Mouse (Mus musculus) mammary gland, adult 2 months (tissue): ENCODE data around the gene Gm13287. TPM values are rescaled to one million over a fixed set of nuclear protein-coding genes. Genes with fewer than 3 reads are reported as not detected.

Experiments used
- polyA plus RNA-seq: library from polyadenylated mRNA; depleted of rRNA; stranded (reverse); fragments of >200 nt; gene quantifications from 2 replicates; pipeline ENCODE4 v1.2.3, GENCODE M21; 2012; ENCODE audit warnings: low replicate concordance; rRNA removed

Gm13287 gene
- polyA plus RNA-seq, 1 experiment: not detected

Other genes starting within 250 kb of the Gm13287 start
- gene Ifna15, start 245.0 kb upstream of the Gm13287 start, polyA plus RNA-seq: not detected in 2 replicates
- not detected in 2 replicates for gene Ifna14, start 231.5 kb upstream of the Gm13287 start, polyA plus RNA-seq
- not detected in 2 replicates for gene Ifna9, start 210.9 kb upstream of the Gm13287 start, polyA plus RNA-seq
- gene Ifna12, start 199.9 kb upstream of the Gm13287 start, polyA plus RNA-seq: not detected in 2 replicates
- gene C87499, start 168.8 kb upstream of the Gm13287 start, polyA plus RNA-seq: not detected in 2 replicates
- not detected in 2 replicates for gene Ifna13, start 158.8 kb upstream of the Gm13287 start, polyA plus RNA-seq
- gene Ifna16, start 126.3 kb upstream of the Gm13287 start, polyA plus RNA-seq: not detected in 2 replicates
- not detected in 2 replicates for gene Ifna2, start 119.3 kb upstream of the Gm13287 start, polyA plus RNA-seq
- not detected in 2 replicates for gene Ifnab, start 111.9 kb upstream of the Gm13287 start, polyA plus RNA-seq
- 0.43 TPM in 1 of 2 replicates, not detected in the other for gene Gm26566, start 81.4 kb upstream of the Gm13287 start, polyA plus RNA-seq
- gene Klhl9, start 80.8 kb upstream of the Gm13287 start, polyA plus RNA-seq: 16.8 and 23.2 TPM in 2 replicates
- not detected in 2 replicates for gene Gm13271, start 48.4 kb upstream of the Gm13287 start, polyA plus RNA-seq
- 0.17 and 0.27 TPM in 2 replicates for gene Gm13283, start 43.1 kb upstream of the Gm13287 start, polyA plus RNA-seq
- gene Gm13290, start 29.4 kb upstream of the Gm13287 start, polyA plus RNA-seq: not detected in 2 replicates
- gene Gm13289, start 26.3 kb upstream of the Gm13287 start, polyA plus RNA-seq: not detected in 2 replicates
- not detected in 2 replicates for gene Gm13272, start 23.4 kb upstream of the Gm13287 start, polyA plus RNA-seq
- 0.07 TPM in 1 of 2 replicates, not detected in the other for gene Ifnz, start 21.1 kb upstream of the Gm13287 start, polyA plus RNA-seq
- gene Gm13276, start 17.5 kb upstream of the Gm13287 start, polyA plus RNA-seq: not detected in 2 replicates
- not detected in 2 replicates for gene Gm13277, start 14.6 kb upstream of the Gm13287 start, polyA plus RNA-seq
- not detected in 2 replicates for gene Gm13278, start 11.7 kb upstream of the Gm13287 start, polyA plus RNA-seq
- gene Gm13275, start 8.8 kb upstream of the Gm13287 start, polyA plus RNA-seq: not detected in 2 replicates
- not detected in 2 replicates for gene Gm13279, start 5.9 kb upstream of the Gm13287 start, polyA plus RNA-seq
- gene Gm13285, start 3.6 kb upstream of the Gm13287 start, polyA plus RNA-seq: not detected in 2 replicates
- gene Gm13288, start 2.3 kb downstream of the Gm13287 start, polyA plus RNA-seq: not detected in 2 replicates
- not detected in 2 replicates for gene Ifna7, start 13.0 kb downstream of the Gm13287 start, polyA plus RNA-seq
- not detected in 2 replicates for gene Ifna11, start 16.7 kb downstream of the Gm13287 start, polyA plus RNA-seq
- gene Ifna6, start 24.2 kb downstream of the Gm13287 start, polyA plus RNA-seq: not detected in 2 replicates
- not detected in 2 replicates for gene Ifna5, start 32.3 kb downstream of the Gm13287 start, polyA plus RNA-seq
- gene Ifna4, start 38.6 kb downstream of the Gm13287 start, polyA plus RNA-seq: not detected in 2 replicates
- not detected in 2 replicates for gene Ifna1, start 46.8 kb downstream of the Gm13287 start, polyA plus RNA-seq
- gene Ifne, start 76.9 kb downstream of the Gm13287 start, polyA plus RNA-seq: not detected in 2 replicates